Mouse (Mus musculus) cerebellum, adult 8-10 months (tissue): ENCODE data around the gene Lta.

ENCODE experiments used
- DNase-seq: peaks from one replicate; pipeline ENCODE4 v3.0.0; 2022

The Lta gene

GRCm38 (mm10) chr17:35156461-35157200, 48.5 kb downstream of the Lta start:
- DNase-seq, result no peak

GRCm38 (mm10) chr17:35155451-35155850, 49.7 kb downstream of the Lta start:
- DNase-seq, result no peak

- no peak for DNase-seq
Observed at GRCm38 (mm10) chr17:35154616-35155015, 50.5 kb downstream of the Lta start.

DNA sequence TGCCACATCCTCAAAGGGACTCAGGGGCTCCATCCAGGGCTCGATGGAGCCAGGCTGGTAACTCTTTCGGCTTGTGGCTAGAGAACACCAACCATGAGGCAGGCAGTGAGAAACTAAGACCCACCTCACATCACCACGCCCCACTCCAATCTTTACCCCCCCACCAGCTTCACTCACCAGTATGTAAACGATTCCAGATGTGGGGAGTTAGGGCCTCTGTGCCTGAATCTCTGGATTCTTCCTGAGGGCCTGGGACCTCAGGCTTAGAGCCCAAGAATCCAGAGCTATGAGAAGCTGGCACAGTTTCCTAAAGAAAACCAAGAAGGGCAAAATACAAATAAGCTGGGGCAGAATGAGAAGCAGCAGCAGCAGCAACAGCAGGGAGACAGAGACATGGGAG, 51.2 kb downstream of the Lta start:
- DNase-seq, result no peak
